Comparison of ENCODE assay signal across 20 mouse cellular contexts in genomic region chrX:48011656-48012055, GRCm38 (mm10). TPM values are rescaled to one million over a fixed set of nuclear protein-coding genes. Genes with fewer than 3 reads are reported as not detected.
DNase-seq lines count a peak whose midpoint lies in the region; ATAC-seq lines count a peak whose summit lies in the region.
"Had no signal": no experiment of that assay in that cellular context is flagged by ENCODE, and none has a peak within 500 bp of the region (broad histone marks: within the 10 kb centered on the region; RNA-seq: fewer than 3 reads in every experiment).

No protein-coding gene starts in this region.

- no peak overlapping the region for H3K27ac ChIP-seq in midbrain, embryonic 14.5 days (replicated peaks; ENCODE audit: low read depth, low read length)
- H3K27ac ChIP-seq: embryonic facial prominence, embryonic 10.5 days; forebrain, embryonic 13.5 days; heart, adult 2 months; heart, embryonic 15.5 days; hindbrain, embryonic 10.5 days; hindbrain, embryonic 15.5 days; kidney, embryonic 15.5 days had no signal

- ATAC-seq in midbrain, embryonic 14.5 days (ENCODE audit: low FRiP score, low TSS enrichment): no peak
- ATAC-seq: forebrain, embryonic 13.5 days; intestine, embryonic 16.5 days had no signal

- H3K36me3 ChIP-seq in midbrain, embryonic 14.5 days (ENCODE audit: control insufficient read depth, insufficient read depth, low read length): no peaks in the 10 kb centered on the region
- H3K36me3 ChIP-seq: embryonic facial prominence, embryonic 10.5 days; heart, embryonic 15.5 days; hindbrain, embryonic 10.5 days; hindbrain, embryonic 15.5 days; kidney, embryonic 15.5 days had no signal

- intact Hi-C loops in heart, postnatal 10 days (cut with DNase I): no loop called here

- H3K4me2 ChIP-seq in midbrain, embryonic 14.5 days (ENCODE audit: low read length): no peak overlapping the region
- H3K4me2 ChIP-seq: forebrain, embryonic 13.5 days; heart, embryonic 11.5 days; heart, embryonic 15.5 days; hindbrain, embryonic 15.5 days; kidney, embryonic 15.5 days had no signal

- no peaks in the 10 kb centered on the region for H3K9me3 ChIP-seq in midbrain, embryonic 14.5 days (ENCODE audit: control insufficient read depth, low read length)
- H3K9me3 ChIP-seq: embryonic facial prominence, embryonic 10.5 days; forebrain, embryonic 13.5 days; heart, embryonic 15.5 days; hindbrain, embryonic 15.5 days; kidney, embryonic 15.5 days had no signal

- H3K27me3 ChIP-seq in midbrain, embryonic 14.5 days (ENCODE audit: control insufficient read depth, insufficient read depth, low read length): 0 out of 2 replicates have a peak, but pooled peaks cover 3% of the 10 kb centered on the region
- H3K27me3 ChIP-seq: forebrain, embryonic 13.5 days; hindbrain, embryonic 15.5 days; kidney, embryonic 15.5 days had no signal

- H3K4me1 ChIP-seq in midbrain, embryonic 14.5 days (ENCODE audit: control insufficient read depth, insufficient read depth, low read length): no peaks in the 10 kb centered on the region; the same call in 1 of the 2 replicates
- H3K4me1 ChIP-seq: embryonic facial prominence, embryonic 10.5 days; heart, embryonic 15.5 days; kidney, embryonic 15.5 days had no signal

- DNase-seq in heart, adult 11 months: peak; percentile 7
- DNase-seq in heart, postnatal 10 days: no peak
- peak; percentile 91 for DNase-seq in cerebellum, adult 11-12 months
- peak; percentile 87 for DNase-seq in cerebellum, adult 9-10 months
- DNase-seq in cerebellum, postnatal 25 days: peak; percentile 79 to 85
- DNase-seq in kidney, postnatal 4 days: no peak
- no peak for DNase-seq in midbrain, embryonic 14.5 days
- no peak for DNase-seq in adrenal gland, postnatal 4 days (ENCODE audit: low spot score in 2 of 2)
- DNase-seq: adrenal gland, postnatal 10 days; gastrocnemius, postnatal 10 days; heart, adult 2 months; kidney, adult 2 months had no signal

- H3K9ac ChIP-seq in midbrain, embryonic 14.5 days (replicated peaks; ENCODE audit: low read length): no peak overlapping the region
- H3K9ac ChIP-seq: forebrain, embryonic 13.5 days; heart, embryonic 15.5 days; hindbrain, embryonic 15.5 days; kidney, embryonic 15.5 days had no signal

- no peak overlapping the region for H3K4me3 ChIP-seq in midbrain, embryonic 14.5 days (replicated peaks; ENCODE audit: low read depth, low read length)
- H3K4me3 ChIP-seq: embryonic facial prominence, embryonic 10.5 days; forebrain, embryonic 13.5 days; heart, adult 2 months; heart, embryonic 15.5 days; hindbrain, embryonic 10.5 days; hindbrain, embryonic 15.5 days; kidney, embryonic 15.5 days had no signal

- WGBS in midbrain, embryonic 14.5 days: 90% methylated on average over 3 of the region's 3 CpGs

RNA-seq across cellular contexts. Expression of gene Apln, which starts 23.0 kb away (rescaled TPM):
- 10 to 100 TPM; 28.2 to 30.5 TPM for total RNA-seq in heart, postnatal 10 days (2021)
- 1.8 and 2.3 TPM in 2 replicates for polyA plus RNA-seq in midbrain, embryonic 14.5 days (2014; fragmentation: Nextera tagmentation; extraction: Ambion mirVana)
- total RNA-seq in adrenal gland, postnatal 4 days (2021): 1 to 10 TPM; 9.4 to 10.0 TPM

Comparison
In these comparisons a context has a peak if more than half of its experiments do, and no peak if none do; other contexts are left out.
1. DNase-seq: peak in heart, adult 11 months (single experiment), cerebellum, adult 11-12 months (single experiment), cerebellum, adult 9-10 months (single experiment) and cerebellum, postnatal 25 days (2 of 2); none in heart, postnatal 10 days (0 of 2), kidney, postnatal 4 days (0 of 2), midbrain, embryonic 14.5 days (single experiment) and adrenal gland, postnatal 4 days (0 of 2).